Mouse (Mus musculus) kidney, adult 18-20 months (tissue): ENCODE results near the gene Atp6v0b.

ENCODE experiments used
- DNase-seq: peaks from one replicate; pipeline ENCODE4 v3.0.0; 2021

Atp6v0b gene

GRCm38 (mm10) chr4:117869317-117869716 lies 17.8 kb downstream of the Atp6v0b start:
- no peak for DNase-seq

DNA sequence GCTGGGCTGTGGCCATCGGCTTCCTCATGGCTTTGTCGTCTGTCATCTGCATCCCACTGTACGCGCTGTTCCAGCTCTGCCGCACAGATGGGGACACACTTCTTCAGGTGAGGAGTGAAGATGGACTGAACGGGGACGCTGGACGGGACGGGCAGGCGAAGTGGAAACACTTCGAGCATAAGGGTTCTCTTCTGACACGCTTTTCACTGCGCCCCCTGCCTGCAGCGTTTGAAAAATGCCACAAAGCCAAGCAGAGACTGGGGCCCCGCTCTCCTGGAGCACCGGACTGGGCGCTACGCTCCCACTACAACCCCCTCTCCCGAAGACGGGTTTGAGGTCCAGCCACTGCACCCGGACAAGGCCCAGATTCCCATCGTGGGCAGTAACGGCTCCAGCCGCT lies 19.3 kb downstream of the Atp6v0b start:
- DNase-seq = peak; percentile 67

- DNase-seq = no peak
These were observed 20.1 kb downstream of the Atp6v0b start for GRCm38 (mm10) chr4:117867000-117867399.

- DNase-seq = peak; percentile 88
These were observed 21.1 kb downstream of the Atp6v0b start for GRCm38 (mm10) chr4:117866083-117866482.

- DNase-seq = no peak
These were observed 24.3 kb downstream of the Atp6v0b start for GRCm38 (mm10) chr4:117862823-117863222.

DNA sequence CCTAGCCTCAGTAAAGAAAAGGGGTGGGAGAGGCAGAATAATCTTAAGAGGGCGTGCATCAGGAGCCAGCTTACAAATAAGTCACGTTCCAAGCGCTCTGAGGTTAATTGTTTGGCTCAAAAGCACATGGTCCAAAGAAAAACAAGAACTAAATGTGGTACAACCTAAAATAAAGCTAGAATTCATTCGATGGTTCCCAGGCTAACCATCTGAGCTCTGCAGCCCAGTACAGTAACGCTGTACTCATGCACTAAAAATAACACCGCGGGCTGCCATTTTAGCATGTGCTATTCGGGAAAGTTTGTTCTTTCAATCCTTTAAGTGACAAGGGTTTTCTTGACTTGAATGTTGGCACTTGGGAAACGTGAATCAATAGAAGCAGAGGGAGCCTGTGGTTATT lies 26.6 kb downstream of the Atp6v0b start:
- DNase-seq = no peak

- DNase-seq = peak; percentile 71
These were observed 28.3 kb downstream of the Atp6v0b start for GRCm38 (mm10) chr4:117858794-117859193.

DNA sequence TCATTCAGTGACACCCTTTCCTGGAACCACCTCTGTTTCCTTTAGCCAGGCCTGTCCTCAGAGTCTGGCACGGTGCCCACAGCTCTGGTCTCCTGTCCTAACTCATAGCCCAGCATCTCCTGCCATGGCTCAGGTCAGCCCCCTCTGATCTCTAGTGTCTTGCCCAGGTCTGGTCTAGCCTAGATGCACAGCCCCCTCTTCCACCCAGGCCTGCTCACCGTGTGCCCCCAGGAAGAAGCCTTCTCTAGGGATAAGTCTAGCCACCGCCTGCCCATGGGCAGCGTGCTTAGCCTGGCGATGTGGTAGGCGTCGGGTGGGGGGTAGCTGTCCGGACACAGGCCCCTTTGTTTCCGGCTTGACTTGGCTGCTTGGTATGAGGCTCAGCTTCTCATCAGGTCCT lies 32.0 kb downstream of the Atp6v0b start:
- DNase-seq = no peak

DNA sequence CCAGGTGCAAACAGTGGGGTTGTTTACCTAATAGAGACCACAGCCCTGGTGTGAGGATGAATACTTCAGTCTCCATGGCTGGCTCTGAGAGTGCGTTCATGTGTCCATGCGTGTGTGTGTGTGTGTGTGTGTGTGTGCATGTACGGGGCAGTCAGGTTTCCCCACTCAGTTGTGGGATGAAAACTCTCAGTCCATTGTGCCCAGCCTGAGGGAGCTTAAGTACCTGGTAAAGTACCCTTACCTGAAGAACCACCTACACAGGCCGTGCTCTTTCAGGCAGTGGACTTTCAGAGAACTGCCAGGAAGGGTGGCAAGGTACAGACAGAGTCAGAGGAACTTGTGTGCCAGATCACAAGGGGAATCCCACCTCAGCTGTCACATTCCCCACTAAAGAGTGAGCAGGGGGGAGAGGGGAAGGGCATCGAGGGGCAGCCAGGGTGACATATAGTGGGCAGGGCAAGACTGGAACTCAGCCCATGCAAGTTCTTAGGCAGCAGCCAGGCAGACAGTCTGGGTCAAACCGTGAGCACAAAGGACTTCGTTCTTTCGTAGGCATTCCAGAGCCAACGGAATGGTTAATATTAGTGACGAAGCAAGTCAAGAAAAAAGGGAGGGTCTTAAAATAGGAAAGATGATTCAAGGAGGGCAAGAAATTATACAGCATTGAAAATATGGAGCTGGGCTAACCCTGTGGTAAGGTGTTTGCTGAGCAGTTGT lies 34.8 kb downstream of the Atp6v0b start:
- DNase-seq = no peak

DNA sequence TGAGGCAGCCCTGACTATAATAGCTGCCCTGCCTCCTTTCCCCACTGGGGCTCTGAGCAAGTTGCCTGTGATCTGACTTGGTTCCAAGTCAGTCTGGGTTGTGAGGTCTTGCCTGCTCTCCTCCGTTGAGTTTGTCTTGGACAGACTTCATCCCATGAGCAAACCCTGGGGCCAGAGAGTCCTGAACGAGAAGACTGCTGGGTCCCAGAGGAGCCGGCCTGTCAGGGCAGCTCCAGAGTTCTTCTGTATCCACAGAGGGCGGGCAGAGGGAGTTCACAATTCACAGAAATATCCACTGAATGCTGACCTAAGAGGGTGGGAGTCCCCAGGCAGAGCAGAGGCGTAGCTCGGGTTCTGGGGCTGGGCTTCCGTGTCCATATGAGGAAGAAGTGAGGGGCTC lies 36.3 kb downstream of the Atp6v0b start:
- no peak for DNase-seq

- no peak for DNase-seq
These were observed 37.0 kb downstream of the Atp6v0b start for GRCm38 (mm10) chr4:117850176-117850575.

GRCm38 (mm10) chr4:117849506-117849905 lies 37.6 kb downstream of the Atp6v0b start:
- DNase-seq = no peak

DNA sequence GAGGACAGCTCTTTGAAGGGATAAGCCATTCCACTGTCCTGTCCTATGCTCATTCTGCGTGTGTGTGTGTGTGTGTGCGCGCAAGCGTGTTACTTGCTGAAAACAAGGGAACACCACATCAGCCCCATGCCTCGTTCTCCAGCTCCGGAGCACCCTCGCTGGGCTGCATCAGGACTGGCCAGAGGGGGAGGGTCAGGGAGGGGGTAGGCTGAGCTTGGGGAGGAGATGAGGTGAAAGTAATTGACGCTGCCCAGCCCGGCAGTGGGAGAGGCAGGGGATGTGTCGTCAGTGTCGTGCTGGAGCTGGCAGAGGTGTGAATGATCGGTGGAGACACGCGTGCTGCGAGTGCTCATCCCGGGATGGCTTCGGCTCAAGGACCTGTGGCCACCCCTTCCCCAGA lies 38.1 kb downstream of the Atp6v0b start:
- no peak for DNase-seq

GRCm38 (mm10) chr4:117847011-117847410 lies 40.1 kb downstream of the Atp6v0b start:
- DNase-seq = no peak

DNA sequence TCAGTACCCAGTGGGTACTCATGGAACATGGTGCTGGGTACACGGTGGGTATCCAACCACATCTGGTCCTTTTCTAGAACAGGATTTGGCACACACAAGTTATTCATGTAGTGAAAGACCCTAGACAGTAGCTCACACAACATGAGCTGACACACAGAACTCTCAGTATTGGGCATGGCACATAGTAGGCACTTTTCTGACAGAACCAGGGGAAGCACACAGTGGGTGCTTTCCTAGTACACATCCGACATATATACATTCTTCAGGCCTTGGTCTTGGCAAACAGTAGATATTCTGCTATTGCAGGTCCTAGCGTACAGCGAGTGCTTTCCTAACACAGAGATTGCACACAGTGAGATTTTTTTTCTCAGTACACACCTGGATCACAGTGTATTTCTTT lies 40.9 kb downstream of the Atp6v0b start:
- no peak for DNase-seq

DNA sequence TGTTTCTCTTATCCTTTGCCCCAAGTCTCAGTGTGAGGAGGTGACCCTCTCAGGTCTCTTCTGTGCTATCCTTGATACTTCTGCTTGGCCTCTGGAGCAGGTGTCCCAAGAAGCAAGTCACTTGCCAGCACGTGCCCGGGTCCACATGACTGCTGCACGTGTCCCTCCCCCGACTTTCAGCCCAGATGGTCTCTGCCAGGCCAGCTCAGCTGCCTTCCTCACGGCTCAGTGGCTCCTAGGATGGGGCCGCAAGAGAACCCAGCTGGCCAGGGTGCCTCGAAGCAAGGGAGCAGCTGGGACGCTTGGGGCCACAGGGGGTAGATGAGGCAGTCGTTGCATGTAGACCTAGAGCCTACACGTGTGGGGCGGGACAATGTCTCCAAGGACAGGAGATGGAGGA lies 41.8 kb downstream of the Atp6v0b start:
- DNase-seq = no peak

DNA sequence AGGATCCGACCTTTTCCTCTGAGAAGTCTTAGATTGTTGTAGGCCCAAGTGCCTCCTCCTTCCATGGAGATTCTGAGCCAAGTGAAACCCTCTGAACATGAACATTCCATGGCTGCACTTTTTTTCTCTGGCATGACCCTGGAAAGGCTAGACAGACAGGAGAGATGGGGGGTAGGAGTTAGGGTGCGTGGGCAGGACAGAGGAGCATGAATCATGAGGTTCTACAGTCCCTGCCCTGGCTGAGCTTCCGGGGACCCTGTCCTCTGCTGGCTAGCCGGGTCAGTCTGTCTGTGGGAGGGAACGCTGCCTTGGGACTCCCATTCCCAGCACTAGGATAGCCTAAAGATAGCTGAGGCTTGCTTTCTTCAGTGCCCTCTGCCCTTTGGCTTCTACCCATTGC lies 42.7 kb downstream of the Atp6v0b start:
- no peak for DNase-seq

GRCm38 (mm10) chr4:117843101-117843500 lies 44.0 kb downstream of the Atp6v0b start:
- DNase-seq = no peak

DNA sequence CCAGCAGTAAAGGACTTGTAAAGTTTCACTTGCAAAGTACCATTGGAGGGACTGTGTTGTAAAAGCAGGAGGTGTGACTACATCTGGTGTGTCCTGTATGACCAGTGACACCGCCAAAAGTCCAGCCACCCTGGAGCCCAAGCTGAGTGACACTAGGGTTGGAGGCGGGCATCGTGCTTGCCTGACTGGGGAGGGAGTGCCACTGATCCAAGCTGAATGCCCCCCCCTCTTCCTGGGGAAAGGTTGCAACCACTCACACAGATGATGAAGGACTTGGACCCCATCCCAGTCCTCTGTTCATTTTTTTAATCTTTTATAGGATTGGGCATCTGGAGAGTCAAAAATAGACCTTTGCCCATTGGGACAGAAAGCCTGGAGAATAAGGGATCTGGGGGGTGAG lies 45.6 kb downstream of the Atp6v0b start:
- no peak for DNase-seq

GRCm38 (mm10) chr4:117840821-117841220 lies 46.3 kb downstream of the Atp6v0b start:
- no peak for DNase-seq

DNA sequence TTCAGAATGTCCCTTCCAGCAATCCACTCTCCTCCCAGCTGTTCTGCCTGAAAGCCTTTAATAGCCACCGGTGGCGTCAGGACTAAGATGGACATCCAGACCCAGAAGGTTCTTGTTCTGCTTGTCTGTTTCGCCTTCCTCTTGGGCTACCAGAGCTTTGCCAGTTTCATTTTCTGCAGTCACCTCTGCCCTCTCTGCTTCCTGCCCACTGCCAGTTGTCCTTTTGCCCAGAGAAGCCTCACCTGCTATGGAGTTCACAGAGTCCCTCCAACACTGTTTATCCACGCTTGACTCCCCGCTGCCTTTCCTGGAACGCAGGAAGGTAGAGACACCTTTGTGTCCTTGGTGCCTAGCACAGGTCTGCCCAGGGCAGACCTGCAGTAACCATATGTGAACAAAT lies 47.8 kb downstream of the Atp6v0b start:
- peak; percentile 71 for DNase-seq

DNA sequence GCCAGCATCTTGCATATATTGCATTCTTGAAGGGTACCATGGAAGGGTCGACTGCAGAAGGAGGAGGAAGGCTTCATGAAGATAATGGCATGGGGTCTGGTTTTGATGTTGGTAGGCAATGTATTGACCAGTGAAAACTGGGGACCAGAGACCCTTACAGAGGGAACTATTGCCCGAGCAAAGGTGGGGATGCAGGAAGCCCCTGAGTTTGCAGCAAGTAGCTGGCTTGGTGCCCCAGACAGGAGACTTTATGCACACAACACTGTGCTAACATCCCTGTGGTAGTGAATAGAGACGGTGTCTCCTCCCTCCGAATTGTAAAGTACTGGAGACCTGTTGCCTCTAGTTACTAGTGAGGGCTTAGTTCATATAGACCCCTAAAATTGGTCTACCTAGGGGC lies 49.9 kb downstream of the Atp6v0b start:
- DNase-seq = no peak

DNA sequence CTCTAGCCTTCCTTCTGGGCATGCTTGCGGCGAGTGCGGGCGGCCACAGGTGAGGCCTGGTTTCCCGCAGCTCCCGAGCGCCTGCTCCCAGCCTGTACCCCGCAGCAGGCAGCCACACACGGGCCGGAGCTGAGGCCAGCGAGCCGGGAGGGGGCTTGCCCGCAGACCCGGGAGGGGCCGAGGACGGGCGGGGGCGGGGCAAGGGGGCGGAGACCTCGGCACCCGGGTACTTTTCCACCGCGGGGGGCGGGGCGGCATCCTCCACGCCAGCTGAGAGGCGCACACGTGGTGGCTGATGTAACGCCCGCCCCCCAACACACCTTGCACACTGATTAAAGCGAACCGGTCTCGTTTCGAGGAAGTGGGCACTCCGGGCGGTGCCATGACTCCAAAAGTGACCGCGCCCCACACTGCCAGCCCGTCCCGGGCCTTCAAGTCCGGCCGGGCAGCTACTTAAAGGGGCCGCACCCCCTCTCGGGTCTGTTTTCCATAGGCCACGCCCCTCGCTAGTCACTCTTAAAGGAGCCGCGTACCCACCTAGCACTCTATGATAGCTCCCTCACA lies 50.8 kb downstream of the Atp6v0b start:
- peak; percentile 94 for DNase-seq

DNA sequence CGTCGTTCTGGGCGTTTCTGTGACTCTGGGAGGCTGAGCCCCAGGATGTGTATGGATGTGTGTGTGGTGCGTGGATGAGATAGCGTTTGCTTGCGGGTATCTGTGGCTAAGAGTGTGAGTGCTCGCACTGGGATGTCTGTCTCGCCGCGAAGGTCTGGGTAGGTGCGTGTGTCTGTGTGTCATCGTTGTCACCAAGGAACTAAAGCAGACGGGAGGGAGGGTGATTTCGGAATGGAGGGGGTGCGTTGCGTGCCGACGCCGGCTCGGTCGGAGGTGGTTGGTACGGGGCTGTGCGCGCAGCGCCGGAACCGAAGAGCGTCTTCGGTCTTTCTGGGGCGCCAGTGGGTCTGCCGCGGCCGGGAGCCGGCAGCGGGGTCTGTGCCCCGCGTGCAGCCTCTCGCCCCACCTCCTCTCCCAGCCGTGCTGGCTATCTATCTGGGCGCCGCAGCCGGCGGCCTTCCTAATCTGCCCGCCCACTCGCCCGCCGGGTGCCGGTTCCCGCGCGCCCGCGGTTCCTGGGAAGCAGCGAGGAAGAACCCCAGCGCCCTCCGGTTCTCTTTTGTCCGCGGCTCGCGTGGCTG lies 51.5 kb downstream of the Atp6v0b start:
- peak; percentile 58 for DNase-seq
